Mouse (Mus musculus): ENCODE measurements at regions not wholly inside any gene's neighbourhood (a gene's known extent, or its start where the extent isn't known, plus 50 kb on each side); places are given as distances from the start of the nearest gene placed in this dataset.

DNA sequence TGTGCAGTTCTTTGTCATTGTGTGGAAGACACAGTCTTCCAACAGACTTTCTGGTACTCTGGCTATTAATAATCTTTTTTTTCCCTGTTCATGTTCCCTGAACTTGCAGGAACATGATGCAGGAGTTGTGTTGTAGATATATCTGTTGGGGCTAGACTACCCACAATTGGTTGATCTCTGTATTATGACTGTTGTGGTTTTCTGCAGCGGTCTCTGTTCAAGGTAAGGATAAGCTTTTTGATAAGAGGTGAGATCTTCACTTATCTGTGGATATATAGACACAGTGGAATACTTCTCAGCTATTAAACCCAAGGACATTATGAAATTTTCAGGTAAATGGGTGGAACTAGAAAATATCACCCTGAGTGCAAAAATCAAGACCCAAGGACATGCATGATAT, 143.2 kb upstream of the Itga4 start:
- TF ChIP-seq USF1 (IDR thresholded peaks at IDR 0.05; ENCODE audit: low read depth, low read length) (no peak), POLR2A (IDR thresholded peaks at IDR 0.05; ENCODE audit: low read depth, low read length) (no peak), MAFK (IDR thresholded peaks at IDR 0.05; ENCODE audit: insufficient replicate concordance, low read length) (no peak), ELF1 (IDR thresholded peaks at IDR 0.05; ENCODE audit: low read depth, low read length) (no peak), SMC3 (IDR thresholded peaks at IDR 0.05; ENCODE audit: low read depth, low read length) (no peak), CTCF (conservative IDR thresholded peaks at IDR 0.05 in 1 of 2, IDR thresholded peaks at IDR 0.05 in 1 of 2; ENCODE audit: low read depth in 2 of 2, low read length in 2 of 2) (no peak)
